Mouse (Mus musculus): Measurements from ENCODE around the gene Suds3. TPM values are rescaled to one million over a fixed set of nuclear protein-coding genes. Genes with fewer than 3 reads are reported as not detected.

Suds3 gene
- polyA plus RNA-seq, 1 experiment from 2014 or later: 78.2 TPM

- Histone ChIP-seq H3K4me3 (no peak overlapping the region), H3K9ac (no peak overlapping the region), H3K4me2 (replicated peaks) (no peak overlapping the region), H3K36me3 (peaks cover 99% of the 10 kb centered on the region), H3K4me1 (no peaks in the 10 kb centered on the region), H3K9me3 (no peaks in the 10 kb centered on the region), H3K27ac (no peak overlapping the region), H3K27me3 (no peaks in the 10 kb centered on the region)
- no peak for ATAC-seq (ENCODE audit: low FRiP score, low read depth)
- 92% methylated on average over 12 of the region's 12 CpGs for WGBS
These were observed 11.6 kb downstream of the Suds3 start for GRCm38 (mm10) chr5:117104329-117104728.

GRCm38 (mm10) chr5:117103194-117103929 is 12.6 kb downstream of the Suds3 start:
- H3K9me3 ChIP-seq: no peaks in the 10 kb centered on the region
- peaks cover 99% of the 10 kb centered on the region for H3K36me3 ChIP-seq
- no peak overlapping the region for H3K4me2 ChIP-seq (replicated peaks)
- H3K4me1 ChIP-seq: no peaks in the 10 kb centered on the region
- 90% methylated on average over 20 of the region's 20 CpGs for WGBS
- H3K27me3 ChIP-seq: no peaks in the 10 kb centered on the region
- no peak for ATAC-seq (ENCODE audit: low FRiP score, low read depth)
- H3K4me3 ChIP-seq: no peak overlapping the region
- no peak overlapping the region for H3K9ac ChIP-seq
- H3K27ac ChIP-seq: no peak overlapping the region

- no peaks in the 10 kb centered on the region for H3K27me3 ChIP-seq
- no peak overlapping the region for H3K4me2 ChIP-seq (replicated peaks)
- H3K9ac ChIP-seq: no peak overlapping the region
- WGBS: 85% methylated on average over 11 of the region's 11 CpGs
- no peak overlapping the region for H3K4me3 ChIP-seq
- H3K4me1 ChIP-seq: no peaks in the 10 kb centered on the region
- H3K36me3 ChIP-seq: peaks cover 90% of the 10 kb centered on the region
- no peak for ATAC-seq (ENCODE audit: low FRiP score, low read depth)
- H3K27ac ChIP-seq: no peak overlapping the region
- H3K9me3 ChIP-seq: no peaks in the 10 kb centered on the region
These were observed 16.2 kb downstream of the Suds3 start for GRCm38 (mm10) chr5:117099742-117100141.

- H3K27ac ChIP-seq: no peak overlapping the region
- ATAC-seq (ENCODE audit: low FRiP score, low read depth): no peak
- 83% methylated on average over 5 of the region's 5 CpGs for WGBS
- no peak overlapping the region for H3K4me3 ChIP-seq
- no peaks in the 10 kb centered on the region for H3K9me3 ChIP-seq
- H3K4me2 ChIP-seq (replicated peaks): no peak overlapping the region
- H3K27me3 ChIP-seq: no peaks in the 10 kb centered on the region
- H3K4me1 ChIP-seq: no peaks in the 10 kb centered on the region
- H3K9ac ChIP-seq: no peak overlapping the region
- peaks cover 90% of the 10 kb centered on the region for H3K36me3 ChIP-seq
These were observed 16.9 kb downstream of the Suds3 start for GRCm38 (mm10) chr5:117099008-117099407.

- H3K4me1 ChIP-seq: no peaks in the 10 kb centered on the region
- ATAC-seq (ENCODE audit: low FRiP score, low read depth): no peak
- peaks cover 90% of the 10 kb centered on the region for H3K36me3 ChIP-seq
These were observed 19.2 kb downstream of the Suds3 start for GRCm38 (mm10) chr5:117096716-117097115.

GRCm38 (mm10) chr5:117094431-117094830 is 21.5 kb downstream of the Suds3 start:
- no peak overlapping the region for H3K27ac ChIP-seq
- 37% methylated on average over 7 of the region's 7 CpGs for WGBS
- H3K27me3 ChIP-seq: 0 out of 2 replicates have a peak, but pooled peaks cover under 1% of the 10 kb centered on the region
- no peak overlapping the region for H3K9ac ChIP-seq
- peaks cover 3% of the 10 kb centered on the region for H3K4me1 ChIP-seq
- H3K4me3 ChIP-seq: no peak overlapping the region
- H3K36me3 ChIP-seq: peaks cover 78% of the 10 kb centered on the region
- ATAC-seq (ENCODE audit: low FRiP score, low read depth): no peak
- H3K9me3 ChIP-seq: no peaks in the 10 kb centered on the region
- no peak overlapping the region for H3K4me2 ChIP-seq (replicated peaks)

More at GRCm38 (mm10) chr5:117096716-117097115, 19.2 kb downstream of the Suds3 start:
- Histone ChIP-seq H3K9ac (no peak overlapping the region), H3K27ac (no peak overlapping the region), H3K4me2 (replicated peaks) (no peak overlapping the region), H3K4me3 (no peak overlapping the region), H3K9me3 (no peaks in the 10 kb centered on the region), H3K27me3 (no peaks in the 10 kb centered on the region)
- 25% methylated on average over 3 of the region's 3 CpGs for WGBS

- peaks cover 22% of the 10 kb centered on the region for H3K4me1 ChIP-seq
- H3K27me3 ChIP-seq: peaks cover 15% of the 10 kb centered on the region; the same call in 1 of the 2 replicates
- H3K9me3 ChIP-seq: no peaks in the 10 kb centered on the region
- ATAC-seq (ENCODE audit: low FRiP score, low read depth): no peak
- H3K9ac ChIP-seq: no peak overlapping the region
- H3K4me3 ChIP-seq: no peak overlapping the region
- peaks cover 40% of the 10 kb centered on the region for H3K36me3 ChIP-seq
- 33% methylated on average over 4 of the region's 6 CpGs for WGBS
- H3K27ac ChIP-seq: no peak overlapping the region
- no peak overlapping the region for H3K4me2 ChIP-seq (replicated peaks)
These were observed 26.1 kb downstream of the Suds3 start for GRCm38 (mm10) chr5:117089786-117090185.

GRCm38 (mm10) chr5:117089147-117089546 is 26.8 kb downstream of the Suds3 start:
- Histone ChIP-seq H3K4me1 (peaks cover 22% of the 10 kb centered on the region), H3K9me3 (no peaks in the 10 kb centered on the region)
- 42% methylated on average over 3 of the region's 3 CpGs for WGBS

GRCm38 (mm10) chr5:117087718-117088117 is 28.2 kb downstream of the Suds3 start:
- peak overlapping the region; percentile 54 for H3K4me2 ChIP-seq (replicated peaks)
- peaks cover 15% of the 10 kb centered on the region; the same call in 1 of the 2 replicates for H3K27me3 ChIP-seq
- H3K4me1 ChIP-seq: peaks cover 22% of the 10 kb centered on the region
- no peak overlapping the region for H3K9ac ChIP-seq
- 7% methylated on average over 13 of the region's 13 CpGs for WGBS
- no peak for ATAC-seq (ENCODE audit: low FRiP score, low read depth)
- H3K9me3 ChIP-seq: no peaks in the 10 kb centered on the region
- H3K27ac ChIP-seq: no peak overlapping the region
- H3K4me3 ChIP-seq: peak overlapping the region; percentile 12; the same call in 1 of the 2 replicates
- H3K36me3 ChIP-seq: peaks cover 20% of the 10 kb centered on the region

More at GRCm38 (mm10) chr5:117089147-117089546, 26.8 kb downstream of the Suds3 start:
- no peak overlapping the region for H3K4me2 ChIP-seq (replicated peaks)
- no peak overlapping the region for H3K4me3 ChIP-seq
- no peak overlapping the region for H3K9ac ChIP-seq
- no peak for ATAC-seq (ENCODE audit: low FRiP score, low read depth)
- peaks cover 34% of the 10 kb centered on the region for H3K36me3 ChIP-seq
- H3K27ac ChIP-seq: no peak overlapping the region
- H3K27me3 ChIP-seq: peaks cover 15% of the 10 kb centered on the region; the same call in 1 of the 2 replicates

- Histone ChIP-seq H3K27me3 (no peaks in the 10 kb centered on the region), H3K36me3 (no peaks in the 10 kb centered on the region)
- 12% methylated on average over 10 of the region's 10 CpGs for WGBS
These were observed 46.4 kb downstream of the Suds3 start for GRCm38 (mm10) chr5:117069498-117069894.

GRCm38 (mm10) chr5:117068808-117069497 is 47.0 kb downstream of the Suds3 start:
- Histone ChIP-seq H3K9me3 (0 out of 2 replicates have a peak, but pooled peaks cover 6% of the 10 kb centered on the region), H3K9ac (no peak overlapping the region), H3K36me3 (no peaks in the 10 kb centered on the region), H3K4me3 (no peak overlapping the region), H3K4me2 (replicated peaks) (peak overlapping the region; percentile 46), H3K27me3 (no peaks in the 10 kb centered on the region), H3K27ac (no peak overlapping the region), H3K4me1 (peaks cover 8% of the 10 kb centered on the region; the same call in 1 of the 2 replicates)
- WGBS: 12% methylated on average over 19 of the region's 19 CpGs
- ATAC-seq (ENCODE audit: low FRiP score, low read depth): peak; percentile 57

More at GRCm38 (mm10) chr5:117069498-117069894, 46.4 kb downstream of the Suds3 start:
- Histone ChIP-seq H3K9ac (no peak overlapping the region), H3K4me3 (no peak overlapping the region), H3K4me2 (replicated peaks) (peak overlapping the region; percentile 46), H3K9me3 (0 out of 2 replicates have a peak, but pooled peaks cover 6% of the 10 kb centered on the region), H3K27ac (no peak overlapping the region), H3K4me1 (peaks cover 8% of the 10 kb centered on the region; the same call in 1 of the 2 replicates)
- ATAC-seq (ENCODE audit: low FRiP score, low read depth): peak; percentile 61

GRCm38 (mm10) chr5:117068181-117068580 is 47.7 kb downstream of the Suds3 start:
- Histone ChIP-seq H3K9ac (no peak overlapping the region), H3K36me3 (no peaks in the 10 kb centered on the region), H3K4me2 (replicated peaks) (no peak overlapping the region), H3K27me3 (no peaks in the 10 kb centered on the region), H3K27ac (no peak overlapping the region), H3K4me1 (peaks cover 8% of the 10 kb centered on the region; the same call in 1 of the 2 replicates), H3K4me3 (no peak overlapping the region), H3K9me3 (0 out of 2 replicates have a peak, but pooled peaks cover 6% of the 10 kb centered on the region)
- no peak for ATAC-seq (ENCODE audit: low FRiP score, low read depth)
- 76% methylated on average over 13 of the region's 13 CpGs for WGBS

Measured in limb, embryonic 13.5 days (tissue).